ENCODE assay signal across 10 mouse cellular contexts in genomic region chr4:149798684-149799309, GRCm38 (mm10). TPM values are rescaled to one million over a fixed set of nuclear protein-coding genes. Genes with fewer than 3 reads are reported as not detected.
DNase-seq lines count a peak whose midpoint lies in the region; ATAC-seq lines count a peak whose summit lies in the region.
"Had no signal": no experiment of that assay in that cellular context is flagged by ENCODE, and none has a peak within 500 bp of the region (broad histone marks: within the 10 kb centered on the region; RNA-seq: fewer than 3 reads in every experiment).

No protein-coding gene starts in this region.

- WGBS in neural tube, embryonic 11.5 days, result 26% methylated on average over 7 of the region's 7 CpGs
- WGBS in neural tube, embryonic 15.5 days, result 28% methylated on average over 7 of the region's 7 CpGs
- WGBS in liver, embryonic 16.5 days (ENCODE audit: insufficient replicate concordance), result 30% methylated on average over 7 of the region's 7 CpGs

- DNase-seq in heart, adult 18-20 months, result peak; percentile 51 to 61
- no peak for DNase-seq in heart, postnatal 4 days
- peak; percentile 40 for DNase-seq in neural tube, embryonic 11.5 days (ENCODE audit: low spot score)
- DNase-seq in cerebellum, adult 18-20 months, result no peak

- H3K27ac ChIP-seq in neural tube, embryonic 11.5 days (ENCODE audit: low read depth, low read length), result no peak overlapping the region
- no peak overlapping the region for H3K27ac ChIP-seq in neural tube, embryonic 15.5 days (replicated peaks)
- peak overlapping the region; percentile 77 for H3K27ac ChIP-seq in liver, embryonic 16.5 days (ENCODE audit: low read length)
- H3K27ac ChIP-seq: heart, embryonic 15.5 days had no signal

- ATAC-seq in neural tube, embryonic 11.5 days (ENCODE audit: insufficient read depth, low FRiP score, low TSS enrichment), result peak; percentile 63
- ATAC-seq in neural tube, embryonic 15.5 days (ENCODE audit: low FRiP score), result no peak
- peak; percentile 59 for ATAC-seq in liver, embryonic 16.5 days (ENCODE audit: low read depth)
- no peak for ATAC-seq in frontal cortex, adult (ENCODE audit: low TSS enrichment)
- ATAC-seq in erythroblast, adult 5-6 weeks (replicated peaks; ENCODE audit: low FRiP score, poor library complexity, severe bottlenecking), result no peak

- no peak overlapping the region for H3K4me3 ChIP-seq in neural tube, embryonic 11.5 days (ENCODE audit: low read depth, low read length)
- H3K4me3 ChIP-seq in neural tube, embryonic 15.5 days (replicated peaks), result no peak overlapping the region
- no peak overlapping the region for H3K4me3 ChIP-seq in liver, embryonic 16.5 days (ENCODE audit: low read depth, low read length)
- H3K4me3 ChIP-seq: erythroblast, embryonic 14.5 days; heart, embryonic 15.5 days had no signal

- H3K9ac ChIP-seq in neural tube, embryonic 11.5 days (ENCODE audit: low read length), result no peak overlapping the region
- no peak overlapping the region for H3K9ac ChIP-seq in neural tube, embryonic 15.5 days (replicated peaks)
- no peak overlapping the region for H3K9ac ChIP-seq in liver, embryonic 16.5 days (ENCODE audit: low read depth, low read length)
- H3K9ac ChIP-seq: heart, embryonic 15.5 days had no signal

- H3K4me1 ChIP-seq in neural tube, embryonic 11.5 days (ENCODE audit: control insufficient read depth, insufficient read depth, low read length), result no peaks in the 10 kb centered on the region
- H3K4me1 ChIP-seq in neural tube, embryonic 15.5 days, result no peaks in the 10 kb centered on the region
- peaks cover 6% of the 10 kb centered on the region for H3K4me1 ChIP-seq in liver, embryonic 16.5 days (ENCODE audit: control insufficient read depth, low read depth, low read length)

- H3K4me2 ChIP-seq in neural tube, embryonic 11.5 days (ENCODE audit: low read depth), result no peak overlapping the region
- no peak overlapping the region for H3K4me2 ChIP-seq in neural tube, embryonic 15.5 days
- H3K4me2 ChIP-seq in liver, embryonic 16.5 days (ENCODE audit: low read depth, low read length), result no peak overlapping the region
- H3K4me2 ChIP-seq: heart, embryonic 15.5 days had no signal

- no peaks in the 10 kb centered on the region for H3K36me3 ChIP-seq in neural tube, embryonic 11.5 days (ENCODE audit: control insufficient read depth, insufficient read depth, low read length)
- H3K36me3 ChIP-seq in neural tube, embryonic 15.5 days, result no peaks in the 10 kb centered on the region
- no peaks in the 10 kb centered on the region for H3K36me3 ChIP-seq in liver, embryonic 16.5 days (ENCODE audit: control insufficient read depth, insufficient read depth)
- H3K36me3 ChIP-seq: heart, embryonic 15.5 days had no signal

- no peaks in the 10 kb centered on the region for H3K9me3 ChIP-seq in neural tube, embryonic 11.5 days (ENCODE audit: control insufficient read depth, low read length)
- H3K9me3 ChIP-seq in neural tube, embryonic 15.5 days (replicated peaks), result no peaks in the 10 kb centered on the region
- H3K9me3 ChIP-seq in liver, embryonic 16.5 days (replicated peaks; ENCODE audit: control insufficient read depth, low read length), result no peaks in the 10 kb centered on the region
- H3K9me3 ChIP-seq: heart, embryonic 15.5 days had no signal

- H3K27me3 ChIP-seq in neural tube, embryonic 11.5 days (ENCODE audit: control insufficient read depth, insufficient read depth, low read length), result no peaks in the 10 kb centered on the region
- H3K27me3 ChIP-seq in neural tube, embryonic 15.5 days (replicated peaks), result no peaks in the 10 kb centered on the region
- no peaks in the 10 kb centered on the region for H3K27me3 ChIP-seq in liver, embryonic 16.5 days (ENCODE audit: control insufficient read depth, insufficient read depth, low read depth, low read length)
- H3K27me3 ChIP-seq: heart, embryonic 15.5 days had no signal

RNA-seq across cellular contexts. Expression of gene Slc25a33, which starts 24.7 kb away (rescaled TPM):
- total RNA-seq in heart, adult 18-20 months (2021), result 10 to 100 TPM; 22.7 to 25.7 TPM
- 1 to 10 TPM; 8.8 to 9.5 TPM for total RNA-seq in heart, postnatal 4 days (2021)
- polyA plus RNA-seq in neural tube, embryonic 11.5 days (2014; fragmentation: Nextera tagmentation; extraction: Ambion mirVana), result 22.0 and 22.9 TPM in 2 replicates
- polyA plus RNA-seq in neural tube, embryonic 15.5 days (2015; fragmentation: Nextera tagmentation; extraction: Ambion mirVana), result 35.8 and 46.3 TPM in 2 replicates
- 10.7 and 11.3 TPM in 2 replicates for polyA plus RNA-seq in liver, embryonic 16.5 days (2015; fragmentation: Nextera tagmentation; extraction: Ambion mirVana)
- total RNA-seq in erythroblast, adult 5-6 weeks (2015; ENCODE audit: low replicate concordance), result not detected in 2 replicates
- not detected in 2 replicates for total RNA-seq in erythroblast, adult 5-6 weeks (2017; ENCODE audit: low replicate concordance)

Comparison
In these comparisons a context has a peak if more than half of its experiments do, and no peak if none do; other contexts are left out.
1. DNase-seq: peak in heart, adult 18-20 months (2 of 2) and neural tube, embryonic 11.5 days (single experiment); none in heart, postnatal 4 days (single experiment) and cerebellum, adult 18-20 months (0 of 2).
2. ATAC-seq: peak in neural tube, embryonic 11.5 days (single experiment) and liver, embryonic 16.5 days (single experiment); none in neural tube, embryonic 15.5 days (single experiment), frontal cortex, adult (single experiment) and erythroblast, adult 5-6 weeks (single experiment).
3. RNA of gene Slc25a33, which starts 24.7 kb away (total RNA-seq): 22.7 to 25.7 TPM in heart, adult 18-20 months and 8.8 to 9.5 TPM in heart, postnatal 4 days; not detected in erythroblast, adult 5-6 weeks; every median in the first group is over 4 times any median in the second.